Mouse (Mus musculus) inflammation-experienced regulatory T-cells, adult 6 months (primary cell): ENCODE results near the gene Pcdh11x. TPM values are rescaled to one million over a fixed set of nuclear protein-coding genes. Genes with fewer than 3 reads are reported as not detected.

Experiments used
- polyA plus RNA-seq, 3 experiments: library from polyadenylated mRNA; unstranded; fragments of 100-300 nt; shearing (Covaris generic); gene quantifications; one replicate each; pipeline ENCODE4 v1.2.1; 2017

Gene Pcdh11x
- polyA plus RNA-seq, 3 experiments from 2014 or later = not detected

Other genes with a start within 250 kb of the Pcdh11x start
- not detected for gene H2afb3, start 22.8 kb downstream of the Pcdh11x start, polyA plus RNA-seq